Mouse (Mus musculus) adipocyte (in vitro differentiated cells): ENCODE data around the gene Ramp2.
A peak's percentile ranks its signal among the peaks of the same experiment; 100 is the strongest.

Experiments
- DNase-seq: peaks from one replicate; pipeline ENCODE4 v3.0.0-alpha.2; 2016; ENCODE audit warnings: low spot score

Ramp2 gene

GRCm38 (mm10) chr11:101269577-101270116 lies 23.8 kb downstream of the Ramp2 start:
- no peak for DNase-seq

- no peak for DNase-seq
Measured at GRCm38 (mm10) chr11:101272446-101272845, 26.6 kb downstream of the Ramp2 start.

DNA sequence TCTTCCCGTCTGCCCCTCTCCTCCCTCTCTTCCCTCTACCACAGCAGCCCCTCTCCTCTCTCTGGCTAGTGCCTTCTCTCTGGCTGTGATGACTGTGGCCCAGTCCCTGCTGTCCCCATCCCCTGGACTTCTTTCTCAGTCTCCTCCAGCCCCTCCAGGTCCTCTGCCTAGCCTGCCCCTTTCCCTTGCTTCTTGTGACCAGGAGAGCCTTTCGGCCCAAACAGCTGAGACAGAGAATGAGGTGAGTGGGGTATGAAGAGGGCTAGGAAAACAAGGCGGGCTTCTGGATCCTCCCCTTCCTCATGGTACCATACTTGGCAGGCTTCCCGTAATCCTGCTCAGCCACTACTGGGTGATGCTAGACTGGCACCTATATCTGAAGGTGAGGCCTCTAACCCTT lies 29.5 kb downstream of the Ramp2 start:
- no peak for DNase-seq

DNA sequence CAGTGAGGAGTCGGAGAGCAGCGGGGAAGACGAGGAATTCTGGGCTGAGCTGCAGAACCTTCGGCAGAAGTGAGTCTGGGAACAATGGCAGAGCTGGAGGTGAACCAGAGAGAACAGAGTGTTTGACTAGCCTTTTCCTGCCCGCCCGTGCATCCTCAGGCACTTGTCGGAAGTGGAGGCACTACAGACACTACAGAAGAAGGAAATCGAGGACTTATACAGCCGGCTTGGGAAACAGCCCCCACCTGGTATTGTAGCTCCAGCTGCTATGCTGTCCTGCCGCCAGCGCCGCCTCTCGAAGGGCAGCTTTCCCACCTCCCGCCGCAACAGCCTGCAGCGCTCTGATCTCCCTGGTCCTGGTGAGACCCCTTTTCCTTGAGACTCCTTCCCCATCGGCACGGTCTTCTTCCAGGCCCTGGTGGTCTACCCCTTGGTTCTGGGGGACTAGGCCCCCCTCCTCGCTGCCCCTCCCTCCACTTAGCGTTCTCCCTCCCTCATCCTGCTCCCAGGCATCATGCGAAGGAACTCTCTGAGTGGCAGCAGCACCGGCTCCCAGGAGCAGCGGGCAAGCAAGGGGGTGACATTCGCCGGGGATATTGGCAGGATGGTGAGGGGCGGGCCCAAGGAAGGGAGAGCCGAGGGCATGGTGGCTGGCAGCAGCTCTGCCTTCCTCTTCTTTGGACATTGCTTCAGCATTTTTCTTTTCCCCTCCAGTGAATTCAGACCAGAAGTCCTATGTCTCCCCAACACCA lies 30.7 kb downstream of the Ramp2 start:
- DNase-seq, result no peak

DNA sequence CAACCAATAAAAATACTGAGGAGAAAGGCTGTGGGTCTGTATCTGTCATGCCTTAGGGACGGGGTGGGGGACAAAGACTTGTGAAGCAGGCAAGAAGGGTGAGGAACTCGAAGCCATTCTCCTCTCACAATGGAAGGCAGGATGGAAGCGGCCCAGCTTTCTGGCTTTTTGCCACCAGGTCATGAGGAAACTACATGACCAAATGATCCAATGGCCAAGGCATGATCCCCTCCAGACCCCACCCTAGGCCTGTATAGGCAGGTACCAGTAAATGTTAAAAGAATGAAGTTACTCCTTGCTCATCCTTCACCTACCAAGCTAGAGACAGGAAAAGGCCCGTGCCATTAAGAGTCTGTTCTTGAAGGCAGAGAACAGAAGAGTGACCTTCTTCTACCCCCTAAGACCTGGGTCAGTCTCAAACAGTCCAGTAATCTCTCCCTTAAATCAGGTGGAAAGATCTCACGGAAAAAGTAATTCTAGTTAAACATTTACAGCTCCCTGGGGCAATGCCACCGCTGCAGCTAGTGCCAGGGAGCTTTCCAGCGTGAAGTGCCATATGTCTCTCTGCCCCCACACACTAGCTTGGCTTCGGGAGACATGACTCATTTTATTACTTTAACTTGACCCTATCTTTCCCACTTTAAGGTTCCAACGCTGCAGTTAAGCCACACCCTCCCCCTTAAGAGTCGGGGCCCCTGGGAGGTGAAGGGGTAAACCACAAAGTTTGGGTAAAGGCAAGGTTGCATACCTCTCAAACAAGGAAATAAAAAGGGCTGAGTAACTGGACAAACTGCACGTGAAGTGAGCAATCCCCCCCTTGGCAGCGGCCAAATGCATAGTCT lies 31.8 kb downstream of the Ramp2 start:
- DNase-seq, result peak; percentile 39

DNA sequence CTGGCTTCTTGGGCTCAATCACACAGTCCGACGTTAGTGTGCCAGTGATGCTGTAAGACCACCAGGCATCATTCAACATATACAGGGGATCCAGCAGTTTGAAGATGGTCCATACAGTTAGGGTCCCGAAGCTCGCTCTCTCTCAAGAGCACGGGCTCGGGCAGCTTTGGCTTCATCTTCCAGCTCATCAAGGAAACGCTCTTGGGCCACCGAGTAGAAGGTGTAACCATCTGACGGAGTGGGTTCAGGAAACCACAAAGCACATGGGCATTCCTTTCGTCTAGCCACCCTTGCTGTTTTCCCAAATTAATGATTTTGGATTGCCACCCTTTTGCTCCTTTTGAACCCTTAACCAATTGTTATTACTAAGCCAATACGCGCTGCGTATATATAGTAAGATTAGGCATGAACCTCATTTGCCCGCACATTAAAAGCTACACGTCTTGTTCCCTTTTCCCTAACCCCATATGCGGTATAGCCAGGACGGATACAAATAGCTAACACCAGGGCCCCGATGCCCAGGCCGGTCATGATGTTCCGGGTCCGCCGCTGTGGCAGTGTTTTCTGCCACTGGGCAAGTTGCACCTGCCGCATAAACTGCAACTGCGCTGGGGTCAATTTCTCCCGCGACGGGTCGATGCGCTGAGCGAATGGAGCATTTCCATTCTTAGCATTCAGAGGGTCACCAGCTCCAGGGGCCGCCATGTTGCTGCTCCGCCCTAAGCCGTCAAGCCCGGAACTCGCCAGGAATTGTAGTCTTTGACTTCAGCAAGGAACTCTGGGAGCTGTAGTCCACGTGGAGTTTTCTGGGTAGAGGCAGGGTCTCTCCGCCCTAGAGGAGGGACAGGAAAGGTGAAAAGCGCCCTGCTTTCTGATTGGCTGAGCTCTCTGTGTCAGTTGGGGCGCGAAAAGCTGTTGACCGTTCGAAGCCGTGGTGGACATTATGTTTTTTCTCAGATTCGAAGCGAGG lies 32.7 kb downstream of the Ramp2 start, which contains the start of the genes Cntd1 and Coa3:
Gene Cntd1 (plus strand): TSS at position 790 of the 970 bp plus-strand sequence.
Gene Coa3 (minus strand): TSS at position 892 of the 970 bp plus-strand sequence.
- DNase-seq, result peak; percentile 67

DNA sequence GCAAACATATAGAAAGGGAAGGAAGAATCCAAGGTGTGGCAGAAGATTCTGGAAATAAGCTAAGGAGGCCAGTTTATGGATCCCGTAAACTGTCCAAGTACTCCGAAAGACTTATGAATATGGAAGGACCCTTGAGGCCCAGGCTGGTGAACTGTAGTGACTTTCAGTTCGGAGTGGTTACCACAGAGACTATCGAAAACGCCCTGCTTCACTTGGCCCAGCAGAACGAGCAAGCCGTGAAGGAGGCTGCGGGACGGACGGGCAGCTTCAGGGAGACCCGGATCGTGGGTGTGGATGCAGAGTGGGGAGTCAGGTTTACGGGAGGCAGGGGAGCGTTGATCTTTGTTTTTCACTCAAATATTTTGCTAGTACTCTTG lies 33.4 kb downstream of the Ramp2 start:
- DNase-seq, result no peak

DNA sequence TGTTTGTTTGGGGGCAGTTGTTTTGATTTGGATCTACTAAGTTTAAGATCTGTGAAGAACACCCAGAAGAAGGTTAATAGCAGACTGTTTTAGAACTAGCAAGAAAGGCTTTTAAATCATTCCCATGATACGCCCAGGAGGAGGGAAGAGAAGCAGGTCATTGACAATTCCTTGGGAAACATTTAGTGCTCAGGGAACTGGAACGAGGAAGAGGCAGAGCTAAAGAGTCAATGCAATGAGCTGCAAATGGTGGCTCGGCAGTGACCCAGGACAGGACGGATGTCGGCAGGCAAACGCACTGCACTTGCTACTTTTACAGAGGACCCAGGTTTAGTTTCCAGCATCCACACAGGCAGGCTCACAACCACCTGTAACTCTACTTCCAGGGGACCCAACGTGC lies 35.0 kb downstream of the Ramp2 start:
- no peak for DNase-seq

GRCm38 (mm10) chr11:101282896-101283295 lies 37.1 kb downstream of the Ramp2 start:
- no peak for DNase-seq

- DNase-seq, result no peak
Measured at GRCm38 (mm10) chr11:101283805-101284204, 38.0 kb downstream of the Ramp2 start.

DNA sequence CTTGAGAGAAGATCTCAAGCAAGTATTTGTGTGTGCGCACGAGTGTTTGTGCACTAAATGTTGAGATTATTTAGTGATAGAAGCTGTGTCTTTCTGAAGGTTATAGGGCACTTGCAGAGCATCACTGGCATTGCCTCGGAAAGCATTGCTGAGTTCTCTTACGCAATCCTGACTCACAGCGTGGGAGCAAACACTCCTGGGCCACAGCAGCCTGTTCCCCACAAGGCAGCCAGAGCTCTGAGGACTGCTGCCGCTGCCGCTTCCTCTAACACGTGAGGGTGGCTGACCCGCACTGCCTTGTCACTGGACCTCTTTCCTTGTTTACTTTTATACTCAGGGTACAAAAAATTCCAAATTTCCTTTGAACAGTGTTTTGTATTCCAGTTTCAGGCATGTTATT lies 41.5 kb downstream of the Ramp2 start:
- DNase-seq, result peak; percentile 82

GRCm38 (mm10) chr11:101291231-101291630 lies 45.4 kb downstream of the Ramp2 start:
- DNase-seq, result no peak

DNA sequence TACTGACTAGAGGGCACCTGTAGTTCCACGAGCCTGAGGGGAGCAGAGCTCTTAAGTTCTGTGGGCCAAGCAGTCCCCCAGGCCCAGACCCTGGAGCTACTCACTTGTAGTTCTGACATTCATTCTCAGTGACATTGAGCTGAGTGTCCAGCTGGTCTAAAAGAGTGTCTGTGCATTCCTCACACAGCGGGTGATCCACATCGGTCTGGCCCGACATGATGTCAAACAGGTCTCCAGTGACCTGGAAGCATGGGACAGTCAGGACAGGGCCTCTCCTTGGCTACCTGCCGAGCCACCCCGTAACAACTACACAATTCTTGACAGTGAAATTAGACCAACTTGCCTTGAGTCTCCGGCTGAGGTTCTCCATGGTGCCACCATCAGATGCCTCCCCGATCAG lies 49.4 kb downstream of the Ramp2 start:
- no peak for DNase-seq

DNA sequence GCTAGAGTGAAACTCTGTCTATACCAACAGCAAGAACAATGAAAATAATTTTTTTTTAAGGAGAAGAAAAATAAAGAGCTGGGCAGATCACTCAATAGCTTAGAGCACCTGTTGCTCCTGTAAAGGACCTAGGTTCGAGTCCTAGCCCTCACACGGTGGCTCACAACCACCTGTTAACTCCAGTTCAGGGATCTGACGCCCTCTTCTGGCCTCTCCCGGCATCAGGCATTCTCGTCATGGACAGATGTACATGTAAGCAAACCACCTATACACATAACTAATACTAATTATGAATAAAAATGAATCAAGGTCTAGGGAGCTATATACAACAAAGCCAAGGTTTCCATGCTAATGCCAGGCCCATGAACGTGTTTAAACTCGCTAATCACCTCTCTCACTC lies 55.1 kb downstream of the Ramp2 start:
- DNase-seq, result no peak

DNA sequence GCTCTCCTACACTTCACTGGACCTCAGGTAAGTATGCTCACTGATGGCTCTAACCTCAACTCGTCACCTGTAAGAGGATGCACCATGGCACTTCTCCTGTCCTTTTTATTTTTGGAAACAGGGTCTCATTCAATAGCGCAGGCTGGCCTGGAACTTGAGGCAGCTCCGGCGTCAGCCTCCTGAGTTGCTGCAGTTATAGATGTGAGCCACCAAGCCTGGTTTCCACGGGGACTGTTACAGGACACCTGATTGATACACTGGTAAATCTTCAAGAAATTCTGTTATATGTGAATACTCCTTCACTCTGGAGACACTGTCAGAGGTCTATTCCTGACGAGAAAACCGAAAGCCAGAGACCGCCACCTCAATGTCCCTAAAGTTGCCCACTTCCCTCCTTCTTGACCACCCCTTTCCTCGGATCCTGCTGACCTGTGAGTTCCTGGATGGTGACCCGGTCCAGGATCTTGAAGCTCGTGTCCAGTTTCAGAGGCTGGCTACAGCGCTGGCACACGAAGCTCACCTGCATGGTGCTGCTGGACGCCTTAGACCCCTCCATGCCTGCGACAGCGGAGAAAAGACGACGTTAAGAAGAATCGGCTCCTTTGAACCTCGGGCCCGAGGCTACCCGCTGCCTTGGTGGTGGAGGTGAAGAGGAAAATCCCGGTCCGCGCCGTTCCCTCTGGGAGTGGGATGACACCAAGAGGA lies 55.6 kb downstream of the Ramp2 start:
- DNase-seq, result peak; percentile 21

DNA sequence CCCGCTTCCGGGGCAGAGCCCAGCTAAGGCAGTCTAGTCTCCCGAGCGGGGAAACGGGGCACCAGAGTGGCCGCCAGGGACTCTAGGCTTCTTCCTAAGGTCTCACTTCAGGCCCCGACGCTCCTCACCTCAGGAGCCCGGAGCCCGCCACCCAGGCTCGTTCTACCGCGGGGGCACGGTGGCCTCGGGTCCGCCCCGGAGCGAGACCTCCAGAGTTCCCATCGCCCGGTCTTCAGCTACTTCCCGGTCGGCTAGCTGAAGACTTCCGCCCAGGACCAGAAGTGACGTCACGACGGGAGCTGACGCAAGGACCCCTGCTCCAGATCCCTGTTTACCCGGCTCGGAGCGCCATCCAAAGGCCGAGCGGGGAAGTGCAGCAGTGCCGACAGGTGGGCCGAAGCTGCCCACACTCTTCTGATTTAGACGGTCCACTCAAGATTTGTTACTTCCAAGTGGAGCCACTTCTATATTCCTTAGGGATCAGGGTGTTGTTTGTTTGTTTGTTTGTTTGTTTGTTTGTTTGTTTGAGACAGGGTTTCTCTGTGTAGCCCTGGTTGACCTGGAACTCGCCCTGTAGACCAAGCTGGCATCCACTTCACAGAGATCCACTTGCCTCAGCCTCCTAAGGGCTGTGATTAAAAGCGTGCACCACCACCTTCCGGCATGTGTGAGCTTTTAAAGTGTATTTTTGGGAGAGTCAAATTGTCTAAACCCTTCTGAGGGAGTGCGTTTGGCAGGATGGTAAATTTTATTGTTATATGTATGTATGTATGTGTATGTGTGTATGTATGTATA lies 56.4 kb downstream of the Ramp2 start, which contains the start of gene Becn1:
Gene Becn1 (minus strand): TSS at position 283 of the 795 bp plus-strand sequence.
- peak; percentile 97 for DNase-seq

DNA sequence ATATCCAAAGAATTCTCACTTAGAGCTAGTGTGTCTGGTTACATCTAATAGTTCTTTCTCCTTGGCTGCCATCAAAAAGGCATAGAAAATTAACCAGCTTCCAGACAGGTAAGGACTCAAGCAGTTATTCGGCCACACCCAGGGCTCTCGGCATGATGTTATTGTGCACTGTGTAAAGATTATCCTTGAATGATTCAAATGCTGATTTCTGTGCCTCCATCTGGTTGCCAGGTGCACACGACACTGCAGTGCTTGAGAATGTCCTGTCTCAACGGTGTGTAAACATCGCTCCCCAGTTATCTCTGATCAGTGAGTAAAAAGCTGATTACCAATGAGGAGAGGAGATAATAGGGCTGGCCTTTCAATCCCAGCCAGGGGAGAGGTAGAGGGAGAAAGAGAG lies 61.9 kb downstream of the Ramp2 start:
- DNase-seq, result no peak
